32 mouse cellular contexts compared by ENCODE assay signal in the genomic region with DNA sequence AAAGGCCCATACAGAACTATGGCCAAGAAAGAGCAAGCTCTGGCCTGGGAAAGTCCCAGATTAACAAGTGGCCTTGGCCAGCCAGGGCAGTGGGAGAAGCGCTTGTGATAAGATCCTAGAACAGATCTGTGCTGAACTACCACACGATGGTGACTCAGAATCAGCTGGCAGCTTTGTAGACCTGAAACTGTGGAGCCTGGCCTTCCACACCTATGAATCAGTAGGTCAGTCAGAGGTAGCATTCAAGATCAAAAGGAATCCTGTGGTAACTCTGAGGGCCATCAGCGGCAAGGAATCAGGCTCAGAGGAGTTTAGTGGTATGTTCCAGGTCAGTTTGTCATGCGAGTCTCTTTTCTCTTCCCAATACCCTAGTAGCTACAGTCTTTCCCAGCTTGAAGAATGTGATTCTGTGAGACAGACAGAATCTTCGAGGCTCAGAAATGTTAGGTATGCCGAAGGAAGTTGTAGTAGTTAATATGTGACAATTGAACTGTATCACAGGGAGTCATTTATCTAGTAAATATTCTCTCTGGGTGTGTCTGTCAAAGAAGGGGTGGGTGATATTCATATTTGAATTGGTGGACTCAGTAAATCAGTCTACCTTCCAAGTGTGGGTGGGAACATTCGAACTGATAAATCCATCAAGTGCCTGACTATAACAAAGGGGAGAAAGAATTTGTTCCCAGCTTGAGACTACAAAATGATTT. TPM values are rescaled to one million over a fixed set of nuclear protein-coding genes. Genes with fewer than 3 reads are reported as not detected.
DNase-seq lines count a peak whose midpoint lies in the region; ATAC-seq and TF ChIP-seq lines count a peak whose summit lies in the region.
"Had no signal": no experiment of that assay in that cellular context is flagged by ENCODE, and none has a peak within 500 bp of the region (broad histone marks: within the 10 kb centered on the region; RNA-seq: fewer than 3 reads in every experiment).

No protein-coding gene starts in this region.

- peak; percentile 68 for DNase-seq in 3T3-L1 (ENCODE audit: low read depth, low spot score)
- DNase-seq in Muller cell, postnatal 12 days (ENCODE audit: inconsistent ontology term) = peak; percentile 62
- peak; percentile 46 for DNase-seq in adrenal gland, postnatal 14 days
- no peak for DNase-seq in heart, adult 9 months (ENCODE audit: low spot score in 2 of 2)
- no peak for DNase-seq in kidney, adult 11 months
- no peak for DNase-seq in spleen, adult 12 weeks (ENCODE audit: low spot score)
- DNase-seq: cerebellum, adult 9-10 months; forebrain, postnatal 0 days; gastrocnemius, postnatal 25 days; heart, adult 18-20 months; heart, postnatal 4 days; liver; lung, postnatal 4 days; midbrain, embryonic 14.5 days; right cerebral cortex, adult 18-20 months; right cerebral cortex, postnatal 4 days had no signal

- H3K9me3 ChIP-seq in intestine, postnatal 0 days (ENCODE audit: control insufficient read depth) = no peaks in the 10 kb centered on the region
- H3K9me3 ChIP-seq: embryonic facial prominence, embryonic 10.5 days; heart, embryonic 15.5 days; limb, embryonic 10.5 days; liver, embryonic 15.5 days; lung, embryonic 15.5 days; neural tube, embryonic 12.5 days had no signal

- H3K27ac ChIP-seq in intestine, postnatal 0 days (ENCODE audit: low read depth, low read length) = no peak overlapping the region
- H3K27ac ChIP-seq: embryonic facial prominence, embryonic 10.5 days; heart, embryonic 15.5 days; hindbrain, embryonic 14.5 days; kidney, postnatal 0 days; left cerebral cortex, adult 2 months; limb, embryonic 10.5 days; liver, embryonic 15.5 days; lung, embryonic 15.5 days; neural tube, embryonic 12.5 days had no signal

- H3K9ac ChIP-seq in intestine, postnatal 0 days (ENCODE audit: low read depth, low read length) = no peak overlapping the region
- H3K9ac ChIP-seq: forebrain, postnatal 0 days; heart, embryonic 15.5 days; hindbrain, embryonic 14.5 days; liver, embryonic 15.5 days; lung, embryonic 15.5 days; neural tube, embryonic 12.5 days had no signal

- no peak overlapping the region for H3K4me2 ChIP-seq in intestine, postnatal 0 days (replicated peaks; ENCODE audit: low read depth)
- H3K4me2 ChIP-seq: heart, embryonic 15.5 days; hindbrain, embryonic 14.5 days; liver, embryonic 15.5 days; lung, embryonic 15.5 days; neural tube, embryonic 12.5 days had no signal

- H3K36me3 ChIP-seq in intestine, postnatal 0 days (ENCODE audit: control insufficient read depth, insufficient read depth) = no peaks in the 10 kb centered on the region
- H3K36me3 ChIP-seq: embryonic facial prominence, embryonic 10.5 days; heart, embryonic 15.5 days; limb, embryonic 10.5 days; liver, embryonic 15.5 days; lung, embryonic 15.5 days; neural tube, embryonic 12.5 days had no signal

- peak; percentile 81 for ATAC-seq in intestine, postnatal 0 days
- ATAC-seq: forebrain, postnatal 0 days had no signal

- no peaks in the 10 kb centered on the region for H3K4me1 ChIP-seq in intestine, postnatal 0 days (replicated peaks; ENCODE audit: control insufficient read depth, insufficient read depth, low read length)
- H3K4me1 ChIP-seq: embryonic facial prominence, embryonic 10.5 days; heart, embryonic 15.5 days; limb, embryonic 10.5 days; liver, embryonic 15.5 days; lung, embryonic 15.5 days; neural tube, embryonic 12.5 days had no signal

- WGBS in intestine, postnatal 0 days = 41% methylated on average over 7 of the region's 7 CpGs

- TF ChIP-seq CTCF in intestine, postnatal 0 days (IDR thresholded peaks at IDR 0.05; ENCODE audit: low read depth) = 0 out of 2 replicates have a peak, but pooled peaks have one; percentile 5

- H3K4me3 ChIP-seq in intestine, postnatal 0 days (ENCODE audit: low read depth, low read length) = no peak overlapping the region
- H3K4me3 ChIP-seq: embryonic facial prominence, embryonic 10.5 days; heart, embryonic 15.5 days; left cerebral cortex, adult 2 months; limb, embryonic 10.5 days; liver, embryonic 15.5 days; lung, embryonic 15.5 days; neural tube, embryonic 12.5 days had no signal

- H3K27me3 ChIP-seq in intestine, postnatal 0 days (replicated peaks; ENCODE audit: control insufficient read depth, insufficient read depth, low read length) = no peaks in the 10 kb centered on the region
- H3K27me3 ChIP-seq: heart, embryonic 15.5 days; liver, embryonic 15.5 days; lung, embryonic 15.5 days; neural tube, embryonic 12.5 days had no signal

RNA-seq across cellular contexts. Expression of gene Capn13, which starts 22.7 kb away (rescaled TPM):
- total RNA-seq in adrenal gland, postnatal 14 days (2021) = not detected in 2 replicates
- 1.7 and 2.0 TPM in 2 replicates for polyA plus RNA-seq in intestine, postnatal 0 days (2015; fragmentation: Nextera tagmentation; extraction: Ambion mirVana)
- total RNA-seq: common myeloid progenitor, adult 5-6 weeks; forebrain, postnatal 0 days; gastrocnemius, postnatal 25 days; heart, adult 18-20 months; heart, postnatal 4 days; layer of hippocampus, postnatal 10 days; left cerebral cortex, adult 2 months; megakaryocyte-erythroid progenitor cell, adult 5-6 weeks had no signal
- polyA plus RNA-seq: brain, embryonic 14.5 days; C2C12; embryonic facial prominence, embryonic 10.5 days; forebrain, embryonic 11.5 days; forebrain, postnatal 0 days; limb, embryonic 10.5 days; liver, embryonic 15.5 days; lung, embryonic 15.5 days; midbrain, embryonic 14.5 days; neural tube, embryonic 12.5 days had no signal

Comparison
In these comparisons a context has a peak if more than half of its experiments do, and no peak if none do; other contexts are left out.
1. DNase-seq: peak in 3T3-L1 (single experiment), Muller cell, postnatal 12 days (single experiment) and adrenal gland, postnatal 14 days (single experiment); none in heart, adult 9 months (0 of 2), kidney, adult 11 months (single experiment) and spleen, adult 12 weeks (single experiment).